Mouse (Mus musculus) heart, postnatal 10 days (tissue): ENCODE measurements around the gene Hist1h2ag. TPM values are rescaled to one million over a fixed set of nuclear protein-coding genes. Genes with fewer than 3 reads are reported as not detected.

Experiments
- DNase-seq, 2 experiments: peaks; one replicate each; pipeline ENCODE4 v3.0.0; 2021
- intact Hi-C: fragments of 180-260 bp; cut with DNase I; formaldehyde crosslinking; loops from one replicate; pipeline ENCODE4 v1.15.1; 2025
- microRNA-seq, 2 experiments: library from miRNA; unstranded; fragments of <30 nt; microRNA quantifications; one replicate each; pipeline ENCODE4 v1.2.0; 2022
- total RNA-seq, 2 experiments: library from RNA; stranded (reverse); gene quantifications; 2 replicates each; pipeline ENCODE4 v1.2.3; 2021

The Hist1h2ag gene
- total RNA-seq, 2 experiments from 2014 or later = 142 to 176 TPM

DNA sequence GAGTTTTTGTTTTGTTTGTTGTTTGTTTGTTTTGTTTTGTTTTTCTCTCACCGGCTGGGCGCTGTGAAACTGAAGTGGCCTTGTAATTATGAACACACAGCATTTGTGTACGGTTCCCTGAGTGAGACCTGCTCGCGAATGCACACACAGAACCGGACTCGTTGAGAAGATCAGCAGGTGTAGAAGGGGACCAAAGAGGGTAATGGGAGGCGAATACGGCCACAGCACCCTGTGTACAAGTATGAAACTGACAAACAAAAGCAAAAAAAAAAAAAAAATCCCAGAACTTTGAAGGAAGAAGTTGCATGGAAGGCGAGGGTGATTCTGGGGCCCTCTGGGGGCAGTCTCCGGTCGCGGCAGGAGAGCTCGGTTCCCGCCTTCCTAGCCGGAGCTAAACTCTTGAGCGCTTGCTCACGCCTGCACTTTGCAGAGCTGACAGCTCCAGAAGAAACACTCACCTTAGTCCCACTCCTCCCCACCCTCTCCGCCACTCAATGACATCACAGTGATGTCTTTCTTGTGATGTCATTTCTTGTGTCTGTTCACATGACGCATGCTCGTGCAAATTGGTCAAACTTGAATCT, 47.3 kb downstream of the Hist1h2ag start:
- intact Hi-C loops = no loop called here
- peak in 1 of 2 experiments; percentile 53 for DNase-seq

DNA sequence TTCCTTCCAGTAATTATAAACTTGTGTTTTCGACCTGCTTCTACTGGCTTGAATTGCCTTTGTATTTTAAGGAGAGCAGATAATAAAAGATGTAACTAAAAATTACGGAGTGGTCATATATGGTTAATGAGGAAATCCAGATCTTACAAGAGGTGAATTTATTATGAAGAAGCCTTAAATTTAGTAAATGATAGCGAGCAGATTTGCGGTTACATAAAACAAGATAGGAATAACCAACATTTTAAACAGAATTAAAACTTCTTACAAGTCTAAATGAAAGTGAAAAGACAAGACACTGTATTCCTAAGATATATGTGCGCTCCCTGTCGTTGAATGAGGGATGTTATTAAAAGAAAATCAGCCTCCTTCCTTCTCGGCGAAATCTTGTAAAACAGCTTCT, 47.8 kb downstream of the Hist1h2ag start:
- intact Hi-C loops = no loop called here
- DNase-seq = no peak

DNA sequence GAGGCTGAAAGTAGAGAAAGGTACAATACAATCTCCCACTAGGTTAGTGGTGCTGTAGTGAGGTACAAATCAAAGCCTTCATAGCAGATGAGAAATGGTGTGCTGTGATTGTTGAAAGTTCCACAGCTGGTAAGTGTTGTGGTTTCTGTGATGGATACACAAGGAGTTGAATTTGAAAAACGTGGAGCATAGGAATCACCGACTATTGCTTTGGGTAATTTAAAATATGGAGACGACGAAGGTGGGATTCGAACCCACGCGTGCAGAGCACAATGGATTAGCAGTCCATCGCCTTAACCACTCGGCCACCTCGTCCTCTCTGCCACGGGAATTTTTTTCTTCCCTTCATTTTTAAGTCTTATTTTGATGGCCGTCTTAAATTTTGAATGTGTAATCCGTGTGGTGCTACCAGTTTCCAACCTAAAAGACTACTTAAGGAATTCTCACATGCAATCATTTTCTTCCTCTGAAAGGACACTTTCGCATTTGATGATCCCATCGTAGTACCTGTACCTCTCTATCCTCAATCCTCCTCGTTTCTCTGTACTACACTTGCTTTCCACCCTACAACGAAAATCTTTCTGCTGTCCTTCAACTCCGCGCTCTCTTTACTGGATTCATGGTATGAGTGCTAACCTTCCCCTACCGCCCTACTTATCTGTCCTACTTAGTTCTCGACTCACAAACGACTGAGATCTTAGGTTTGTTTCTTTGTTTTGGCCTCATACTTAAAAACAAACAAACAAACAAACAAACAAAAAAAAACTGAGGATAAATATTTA, 48.6 kb downstream of the Hist1h2ag start:
- intact Hi-C loops = no loop called here
- peak in 1 of 2 experiments; percentile 21 for DNase-seq

DNA sequence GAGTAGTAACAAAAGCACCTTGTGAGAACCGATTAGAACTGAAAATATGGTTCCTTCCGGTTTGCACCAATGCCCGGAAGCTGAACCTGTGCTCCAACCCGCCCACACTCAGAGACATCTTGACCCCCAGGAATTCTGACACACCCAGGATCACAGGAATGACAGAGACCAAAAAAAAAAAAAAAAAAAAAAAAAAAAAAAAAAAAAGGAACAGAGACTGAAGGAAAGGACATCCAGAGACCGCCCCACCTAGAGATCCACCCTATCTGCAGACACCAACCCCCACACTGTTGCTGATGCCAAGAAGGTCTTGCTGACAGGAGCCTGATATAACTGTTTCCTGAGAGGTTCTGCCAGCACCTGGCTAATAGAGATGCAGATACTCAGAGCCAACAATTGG, 50.2 kb downstream of the Hist1h2ag start:
- no peak for DNase-seq
- intact Hi-C loops = no loop called here

Small RNA genes within 50 kb of the gene (microRNA-seq; reads per million reads assigned to microRNA genes)
- gene Gm26300 (0 reads per million in 2 experiments), gene Gm44390 (0 to 0.35 reads per million in 2 experiments), gene Gm44486 (0 reads per million in 2 experiments)

Other genes with a start within 250 kb of the Hist1h2ag start
- gene Hist1h2bq, start 232.7 kb downstream of the Hist1h2ag start, total RNA-seq = 100 to 1,000 TPM; 177 to 197 TPM
- gene Hist1h2ao, start 232.5 kb downstream of the Hist1h2ag start, total RNA-seq = not detected
- gene Hist1h4m, start 231.2 kb downstream of the Hist1h2ag start, total RNA-seq = 100 to 1,000 TPM; 322 to 356 TPM
- gene Hist1h4n, start 210.7 kb downstream of the Hist1h2ag start, total RNA-seq = 10 to 100 TPM; 39.5 to 61.3 TPM
- gene Hist1h2ap, start 209.4 kb downstream of the Hist1h2ag start, total RNA-seq = 100 to 1,000 TPM; 265 to 322 TPM
- gene Hist1h2br, start 209.2 kb downstream of the Hist1h2ag start, total RNA-seq = 100 to 1,000 TPM; 181 to 198 TPM
- 1 to 10 TPM; 1.4 to 1.9 TPM for gene Zfp184, start 97.8 kb downstream of the Hist1h2ag start, total RNA-seq
- gene Pom121l2, start 61.8 kb downstream of the Hist1h2ag start, total RNA-seq = not detected
- gene Prss16, start 33.2 kb downstream of the Hist1h2ag start, total RNA-seq = not detected
- 100 to 1,000 TPM; 181 to 187 TPM for gene Hist1h2ah, start 7.4 kb downstream of the Hist1h2ag start, total RNA-seq
- gene Hist1h2bk, start 7.1 kb downstream of the Hist1h2ag start, total RNA-seq = 100 to 1,000 TPM; 213 to 221 TPM
- 10 to 100 TPM; 70.8 to 71.4 TPM for gene Hist1h4i, start 1.6 kb downstream of the Hist1h2ag start, total RNA-seq
- gene Hist1h2bj, start 270 bp upstream of the Hist1h2ag start, total RNA-seq = 100 to 1,000 TPM; 116 to 123 TPM
- not detected for gene Vmn1r188, start 41.5 kb upstream of the Hist1h2ag start, total RNA-seq
- gene Vmn1r189, start 62.9 kb upstream of the Hist1h2ag start, total RNA-seq = not detected
- not detected for gene Vmn1r191, start 141.0 kb upstream of the Hist1h2ag start, total RNA-seq
- not detected for gene Vmn1r192, start 148.2 kb upstream of the Hist1h2ag start, total RNA-seq
- not detected for gene Vmn1r193, start 180.2 kb upstream of the Hist1h2ag start, total RNA-seq
- gene Vmn1r194, start 201.3 kb upstream of the Hist1h2ag start, total RNA-seq = not detected
- gene Vmn1r195, start 227.6 kb upstream of the Hist1h2ag start, total RNA-seq = not detected
- gene Vmn1r196, start 247.0 kb upstream of the Hist1h2ag start, total RNA-seq = not detected